Mouse (Mus musculus) ES-E14 (cell line): Measurements from ENCODE around the gene Olfr641.

Source experiments
- CHD2 ChIP-seq: IDR thresholded peaks from 2 replicates; pipeline ENCODE4 v1.6.1; 2014; ENCODE audit warnings: mild to moderate bottlenecking, low read depth, low read length, inconsistent platforms
- HCFC1 ChIP-seq: IDR thresholded peaks from 2 replicates; pipeline ENCODE4 v1.6.1; 2012; ENCODE audit warnings: low read length, inconsistent platforms, borderline replicate concordance; ENCODE audit not compliant: insufficient read depth
- MAFK ChIP-seq: IDR thresholded peaks from 2 replicates; pipeline ENCODE4 v1.6.1; 2014; ENCODE audit warnings: mild to moderate bottlenecking, low read depth, low read length, inconsistent platforms; ENCODE audit not compliant: insufficient read depth
- ZC3H11A ChIP-seq: IDR thresholded peaks from 2 replicates; pipeline ENCODE4 v1.6.1; 2012; ENCODE audit warnings: low read depth, mild to moderate bottlenecking, inconsistent platforms, low read length, borderline replicate concordance
- ZNF384 ChIP-seq: IDR thresholded peaks from 2 replicates; pipeline ENCODE4 v1.6.1; 2012; ENCODE audit warnings: low read depth, low read length, inconsistent platforms

DNA sequence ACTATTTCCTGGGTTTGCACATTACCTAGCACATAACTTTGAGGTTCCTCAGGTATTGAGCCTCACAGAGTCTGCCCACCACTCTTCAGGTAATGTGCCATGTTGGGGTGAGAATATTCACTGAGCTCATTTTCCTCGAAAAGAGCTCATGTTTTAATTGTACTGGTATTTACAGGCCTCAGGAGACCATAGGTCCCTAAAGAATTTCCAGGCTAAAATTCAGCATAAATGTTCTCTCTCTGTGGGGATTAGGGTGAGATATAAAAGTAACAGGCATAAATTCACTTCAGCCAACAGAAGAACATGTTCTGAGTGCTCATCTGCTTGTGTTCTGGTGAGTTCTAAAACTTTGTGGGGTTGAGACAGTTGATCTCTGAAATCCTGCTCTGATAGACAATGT, at the start of gene Olfr641:
- no peak for TF ChIP-seq CHD2
- no peak for TF ChIP-seq ZNF384
- no peak for TF ChIP-seq MAFK
- TF ChIP-seq HCFC1: no peak
- no peak for TF ChIP-seq ZC3H11A
